Mouse (Mus musculus): Measurements from ENCODE around the gene Gm28551.
A peak's percentile ranks its signal among the peaks of the same experiment; 100 is the strongest.
"Not testable (repeated sequence)": the region's sequence is repeated elsewhere in the genome, so short reads cannot be mapped to it uniquely, and the experiment has no call there.

Gm28551 gene

GRCm38 (mm10) chr1:53352327-53353261, at the start of gene Gm28551, which contains the start of the genes Asdurf and Asnsd1:
Gm28551 (minus strand) TSS chr1:53352667.
Asdurf (minus strand) TSS chr1:53352619.
Asnsd1 (minus strand) TSS chr1:53352752.
- peak; percentile 97 for DNase-seq

GRCm38 (mm10) chr1:53393936-53394760, 41.7 kb upstream of the Gm28551 start:
- not testable (repeated sequence) for DNase-seq

- no peak for DNase-seq
These were observed 36.3 kb upstream of the Gm28551 start for GRCm38 (mm10) chr1:53388762-53389161.

- DNase-seq = no peak
These were observed 31.7 kb upstream of the Gm28551 start for GRCm38 (mm10) chr1:53384085-53384688.

GRCm38 (mm10) chr1:53377731-53378130, 25.3 kb upstream of the Gm28551 start:
- no peak for DNase-seq

GRCm38 (mm10) chr1:53375965-53376364, 23.5 kb upstream of the Gm28551 start:
- not testable (repeated sequence) for DNase-seq

- no peak for DNase-seq
These were observed 6.5 kb upstream of the Gm28551 start for GRCm38 (mm10) chr1:53358988-53359387.

GRCm38 (mm10) chr1:53341071-53341470, 11.4 kb downstream of the Gm28551 start:
- DNase-seq = no peak

- not testable (repeated sequence) for DNase-seq
These were observed 15.1 kb downstream of the Gm28551 start for GRCm38 (mm10) chr1:53337403-53337802.

GRCm38 (mm10) chr1:53335465-53335864, 17.0 kb downstream of the Gm28551 start:
- no peak for DNase-seq

- DNase-seq = not testable (repeated sequence)
These were observed 18.9 kb downstream of the Gm28551 start for GRCm38 (mm10) chr1:53333527-53333926.

- no peak for DNase-seq
These were observed 27.5 kb downstream of the Gm28551 start for GRCm38 (mm10) chr1:53324827-53325494.

GRCm38 (mm10) chr1:53324277-53324676, 28.2 kb downstream of the Gm28551 start:
- no peak for DNase-seq

- DNase-seq = no peak
These were observed 29.2 kb downstream of the Gm28551 start for GRCm38 (mm10) chr1:53323254-53323653.

GRCm38 (mm10) chr1:53321662-53322344, 30.7 kb downstream of the Gm28551 start:
- no peak for DNase-seq

- DNase-seq = peak; percentile 83
These were observed 39.2 kb downstream of the Gm28551 start, which contains the start of gene Osgepl1 for GRCm38 (mm10) chr1:53312989-53313967. Osgepl1 (plus strand) TSS chr1:53313624.

- no peak for DNase-seq
These were observed 52.0 kb downstream of the Gm28551 start for GRCm38 (mm10) chr1:53300506-53300905.

- peak; percentile 95 for DNase-seq
These were observed 55.7 kb downstream of the Gm28551 start, which contains the start of the genes Pms1, Ormdl1 and Gm28778 for GRCm38 (mm10) chr1:53296581-53297383. Pms1 (minus strand) TSS chr1:53297018. Ormdl1 (plus strand) TSS chr1:53297095. Gm28778 (plus strand) TSS chr1:53297111.

GRCm38 (mm10) chr1:53291197-53291596, 61.3 kb downstream of the Gm28551 start:
- DNase-seq = no peak
